Mouse (Mus musculus): ENCODE data around the gene Ndufb4.

The Ndufb4 gene

DNA sequence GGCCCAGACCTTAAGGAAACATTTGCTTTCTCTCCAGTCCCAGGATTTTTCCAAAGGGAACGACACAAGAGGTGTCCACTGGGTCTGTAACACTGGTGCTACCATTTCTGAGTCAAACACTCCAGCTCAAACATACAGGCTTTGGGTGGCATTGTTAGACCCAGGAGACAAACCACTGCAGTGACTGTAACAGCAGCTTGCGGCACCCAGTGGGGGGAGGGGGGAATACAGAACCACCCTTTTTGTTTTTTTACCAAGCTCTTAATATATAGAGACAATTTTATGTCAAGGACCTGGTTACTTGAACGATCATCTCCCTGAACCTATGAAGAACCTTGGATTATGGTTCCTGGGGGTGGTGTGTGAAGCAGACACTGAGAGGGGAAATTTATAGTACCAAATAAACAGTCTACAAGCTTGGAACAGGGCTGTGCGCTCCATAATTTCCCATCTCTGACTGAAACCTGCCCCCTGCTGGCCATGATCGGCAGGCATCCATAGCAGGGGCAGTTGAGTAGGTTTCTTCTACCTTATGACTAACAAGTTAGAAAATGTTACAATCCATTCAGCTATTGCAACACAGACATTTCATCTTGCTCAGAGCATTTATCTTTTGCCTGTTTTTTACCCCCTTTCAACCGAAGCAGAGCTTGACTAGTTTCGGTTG is 28.2 kb upstream of the Ndufb4 start:
- in situ Hi-C loops (cut with MboI; ENCODE audit: unreplicated experiment in 2 of 2) = loop anchor here (5.0 to 25.0 kb wide), 9 partner anchors 265 to 825 kb away; partner anchors contain the start of genes Eaf2 (in 2 of the 2) and Golgb1 (in 2 of the 2)

DNA sequence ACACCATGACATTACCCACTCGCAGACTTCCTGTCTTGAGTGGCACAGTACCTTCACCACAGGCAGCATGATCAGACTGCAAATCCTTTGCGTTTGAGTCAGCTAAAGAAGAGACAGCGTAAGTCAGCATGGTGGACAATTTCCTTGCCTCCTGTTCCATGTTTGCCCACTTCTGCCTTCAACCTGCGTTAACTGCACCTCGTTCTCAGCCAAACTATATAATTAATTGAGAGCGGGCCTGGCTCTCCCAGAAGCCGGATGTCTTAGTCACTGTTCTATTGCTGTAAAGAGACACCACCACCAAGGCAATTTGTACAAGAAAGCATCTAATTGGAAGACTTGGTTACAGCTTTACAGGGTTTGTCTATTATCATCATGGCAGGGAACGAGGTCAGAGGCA is 26.6 kb upstream of the Ndufb4 start:
- in situ Hi-C loops (cut with MboI; ENCODE audit: unreplicated experiment in 2 of 2) = loop anchor here (5.0 to 25.0 kb wide), 9 partner anchors 266 to 826 kb away; partner anchors contain the start of genes Eaf2 (in 2 of the 2) and Golgb1 (in 2 of the 2)

DNA sequence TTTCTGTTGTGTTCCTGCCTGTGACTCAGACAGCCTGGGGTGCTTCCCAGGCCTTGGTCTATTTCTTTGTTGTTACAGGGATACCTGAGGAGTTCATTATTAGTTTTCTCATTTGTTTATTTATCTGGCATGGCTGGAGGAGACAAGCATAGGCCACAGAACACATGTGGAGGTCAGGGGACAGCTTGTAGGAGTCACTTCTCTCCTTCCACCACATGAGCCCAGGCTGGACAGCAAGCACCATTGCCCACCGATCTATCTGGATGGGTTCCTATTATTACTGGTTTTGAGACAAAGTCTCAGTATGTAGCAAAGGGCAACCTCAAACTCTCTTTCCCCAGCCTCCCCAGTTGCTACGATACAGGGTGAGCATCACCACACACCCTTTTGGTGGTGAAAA is 26.0 kb upstream of the Ndufb4 start:
- in situ Hi-C loops (cut with MboI; ENCODE audit: unreplicated experiment in 2 of 2) = loop anchor here (5.0 to 25.0 kb wide), 9 partner anchors 267 to 827 kb away; partner anchors contain the start of genes Eaf2 (in 2 of the 2) and Golgb1 (in 2 of the 2)

DNA sequence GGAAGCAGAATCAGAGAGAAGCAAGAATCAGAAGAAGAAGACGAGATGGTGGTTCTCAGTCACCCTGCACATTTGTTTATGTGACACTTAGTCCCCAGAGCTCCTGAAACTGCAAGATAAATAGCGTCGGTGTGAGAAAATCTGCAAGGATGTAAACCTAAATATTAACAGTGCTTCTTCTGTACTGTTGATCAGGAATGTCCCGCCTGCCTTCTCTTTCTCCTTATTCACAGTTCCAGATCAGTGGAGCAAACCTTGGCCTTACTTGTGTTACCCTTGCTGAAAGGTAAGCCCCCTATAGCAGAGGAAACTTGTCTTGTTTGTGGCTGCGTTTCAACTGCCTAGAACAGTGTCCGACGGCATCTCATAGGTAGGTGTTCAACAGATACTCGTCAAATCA is 23.3 kb upstream of the Ndufb4 start:
- in situ Hi-C loops (cut with MboI; ENCODE audit: unreplicated experiment in 2 of 2) = loop anchor here (5.0 to 25.0 kb wide), 2 partner anchors 570 to 790 kb away; partner anchors contain the start of genes Eaf2 (in 2 of the 2) and Golgb1 (in 2 of the 2)

DNA sequence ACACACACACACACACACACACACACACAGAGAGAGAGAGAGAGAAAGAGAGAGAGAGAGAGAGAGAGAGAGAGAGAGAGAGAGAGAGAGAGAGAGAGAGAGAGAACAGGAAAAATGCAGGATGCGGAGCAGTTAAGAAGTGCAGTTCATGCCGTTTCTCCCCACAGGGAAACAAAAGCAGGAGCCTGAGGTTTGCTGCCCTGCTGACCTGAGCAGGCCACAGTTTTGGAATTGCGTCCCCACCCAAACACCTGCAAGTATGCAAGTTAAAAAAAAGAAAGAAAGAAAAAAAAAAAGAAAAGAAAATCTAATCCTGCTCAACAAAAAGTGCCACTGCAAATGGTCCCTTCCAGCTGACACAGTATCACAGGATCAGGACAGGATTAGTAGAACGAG is 22.4 kb upstream of the Ndufb4 start:
- in situ Hi-C loops (cut with MboI; ENCODE audit: unreplicated experiment in 2 of 2) = loop anchor here (5.0 to 25.0 kb wide), 2 partner anchors 569 to 789 kb away; partner anchors contain the start of genes Eaf2 (in 2 of the 2) and Golgb1 (in 2 of the 2)

DNA sequence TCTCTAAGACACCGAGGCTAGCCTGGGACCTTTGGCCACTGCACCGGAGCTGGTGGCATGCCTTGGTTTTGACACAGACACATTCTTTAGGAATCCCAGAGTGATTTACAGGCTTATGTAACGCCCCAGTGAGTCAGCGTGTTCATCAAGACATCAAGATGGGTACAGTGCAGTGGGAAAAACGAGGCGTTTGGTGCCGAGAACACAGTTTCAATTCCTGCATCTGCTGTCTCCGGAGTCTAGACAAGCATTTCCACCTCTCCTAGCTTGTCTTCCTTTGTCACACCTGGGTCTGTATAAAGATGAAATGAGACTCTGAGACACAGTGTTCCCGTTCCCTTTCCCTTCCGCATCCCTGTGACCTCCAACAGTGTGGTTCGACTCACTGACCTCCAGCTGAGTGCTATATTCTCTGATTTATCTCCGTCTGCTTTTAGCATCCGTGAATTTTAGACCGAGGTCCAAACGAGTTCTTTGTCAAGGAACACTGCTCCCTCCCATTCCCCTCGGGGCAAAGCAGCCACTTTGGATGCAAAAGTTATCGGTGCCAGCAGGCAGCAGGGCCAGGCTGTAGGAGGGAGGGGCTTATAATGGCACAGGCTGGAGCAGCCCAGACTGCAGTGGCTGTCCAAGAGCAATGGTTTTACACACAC is 21.9 kb upstream of the Ndufb4 start:
- in situ Hi-C loops (cut with MboI; ENCODE audit: unreplicated experiment in 2 of 2) = loop anchor here (5.0 to 25.0 kb wide), 2 partner anchors 569 to 789 kb away; partner anchors contain the start of genes Eaf2 (in 2 of the 2) and Golgb1 (in 2 of the 2)

DNA sequence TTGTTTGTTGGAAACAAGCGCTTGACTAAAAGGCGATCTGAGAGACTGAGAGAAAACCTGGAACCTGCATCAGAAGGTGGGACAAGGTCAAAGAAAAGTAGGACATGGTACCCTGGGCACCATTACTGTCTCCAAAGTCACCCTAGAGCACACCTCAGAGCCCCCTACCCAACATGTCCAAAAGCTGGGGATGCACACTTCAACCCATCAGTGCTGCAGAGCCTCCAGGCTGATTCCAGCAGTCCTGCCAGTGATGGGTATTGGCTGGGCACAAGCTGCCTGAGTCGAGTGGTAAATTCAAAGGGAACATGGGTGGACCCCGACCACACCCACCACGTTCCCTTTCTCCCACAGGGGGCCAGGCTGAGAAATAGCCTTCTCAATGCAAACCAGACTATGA is 21.1 kb upstream of the Ndufb4 start:
- in situ Hi-C loops (cut with MboI; ENCODE audit: unreplicated experiment in 2 of 2) = loop anchor here (5.0 to 25.0 kb wide), 2 partner anchors 568 to 788 kb away; partner anchors contain the start of genes Eaf2 (in 2 of the 2) and Golgb1 (in 2 of the 2)

DNA sequence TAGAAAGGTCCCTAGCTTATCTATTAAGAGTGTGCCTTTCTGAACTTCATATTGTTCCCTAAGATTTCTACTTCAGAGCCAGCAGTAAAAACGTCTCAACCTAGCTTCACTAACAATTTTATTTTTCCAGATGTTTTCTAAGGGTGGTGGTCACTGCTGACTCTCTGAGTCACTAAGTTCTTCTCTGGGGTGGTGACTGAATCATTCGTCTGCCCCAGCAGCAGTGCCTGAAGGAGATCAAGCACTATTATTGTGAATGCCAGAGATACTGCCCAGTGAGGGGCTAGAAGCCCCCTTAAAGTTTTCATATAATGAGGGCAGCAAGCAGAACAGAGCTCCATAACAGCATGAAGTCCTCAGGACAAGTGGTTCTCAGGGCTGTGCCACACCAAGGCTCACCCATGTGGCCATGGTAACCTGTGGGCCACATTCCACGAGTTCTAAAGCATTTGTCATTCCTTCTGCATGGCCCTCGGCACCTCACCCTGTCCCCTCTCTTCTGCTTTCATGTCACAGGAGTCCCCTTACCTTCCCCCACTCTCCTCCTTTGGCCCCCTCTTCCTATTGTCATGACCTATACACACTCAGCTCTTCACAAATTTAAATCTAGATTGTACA is 16.5 kb upstream of the Ndufb4 start:
- in situ Hi-C loops (cut with MboI; ENCODE audit: unreplicated experiment in 2 of 2) = no loop called here

DNA sequence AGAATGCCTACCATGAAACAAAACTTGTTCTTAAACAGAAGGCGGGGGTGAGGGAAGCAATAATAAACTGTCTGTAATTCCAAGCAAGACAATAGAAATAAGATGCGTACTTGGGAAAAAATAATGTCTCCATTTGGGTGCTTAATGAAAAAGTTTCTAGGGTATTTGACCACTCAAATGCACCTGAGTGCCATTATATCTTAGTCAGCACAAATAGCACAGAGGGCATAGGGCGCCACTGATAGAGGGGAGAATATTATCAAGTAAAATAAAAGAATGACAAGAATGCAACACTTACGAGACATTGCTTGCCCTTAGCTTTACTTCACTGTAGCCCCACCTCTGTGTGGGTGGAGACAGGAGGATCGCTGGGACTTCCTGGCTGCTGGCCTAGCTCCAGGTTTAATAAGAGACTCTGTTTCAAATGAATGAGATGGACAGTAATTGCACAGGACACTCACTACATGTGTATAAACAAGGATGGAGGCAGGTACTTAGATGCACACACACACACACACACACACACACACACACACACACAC is 11.2 kb upstream of the Ndufb4 start:
- in situ Hi-C loops (cut with MboI; ENCODE audit: unreplicated experiment in 2 of 2) = no loop called here

DNA sequence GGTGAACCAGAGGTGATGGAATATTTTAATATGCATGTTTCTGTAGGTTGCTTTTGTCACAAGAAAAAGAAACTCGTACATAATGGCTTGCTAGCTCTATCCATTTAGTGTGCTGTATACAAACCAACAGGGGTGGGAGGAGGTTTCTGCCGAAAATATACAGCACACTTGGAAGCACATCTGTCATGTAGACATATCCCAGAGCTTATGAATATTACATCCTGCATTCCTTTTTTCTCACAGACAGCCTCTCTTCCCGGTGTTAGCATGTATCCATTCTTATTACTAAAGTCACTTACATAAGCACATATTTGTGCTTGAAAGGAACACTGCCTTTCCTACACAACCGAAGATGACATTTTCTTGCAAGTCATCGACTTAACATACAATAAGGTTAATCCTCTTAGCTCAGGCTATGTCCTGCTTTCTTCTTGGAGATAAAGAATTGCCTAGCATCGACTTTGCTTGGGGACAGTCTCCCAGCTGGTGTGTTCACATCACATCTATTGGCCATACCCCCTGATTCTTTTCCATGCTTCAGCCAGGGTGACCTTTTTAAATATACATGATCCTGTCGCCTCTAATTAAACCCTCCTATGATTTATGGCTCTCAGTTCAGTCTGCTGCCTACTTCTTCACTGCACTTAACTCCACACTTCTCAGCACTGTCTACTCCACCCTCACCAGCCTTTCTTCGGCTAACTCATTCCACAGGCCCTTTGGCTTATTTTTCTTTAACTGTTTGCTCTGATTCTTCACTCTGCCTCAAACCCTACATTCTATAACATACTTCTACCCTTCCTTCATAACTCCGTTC is 9.6 kb upstream of the Ndufb4 start:
- in situ Hi-C loops (cut with MboI; ENCODE audit: unreplicated experiment in 2 of 2) = no loop called here

DNA sequence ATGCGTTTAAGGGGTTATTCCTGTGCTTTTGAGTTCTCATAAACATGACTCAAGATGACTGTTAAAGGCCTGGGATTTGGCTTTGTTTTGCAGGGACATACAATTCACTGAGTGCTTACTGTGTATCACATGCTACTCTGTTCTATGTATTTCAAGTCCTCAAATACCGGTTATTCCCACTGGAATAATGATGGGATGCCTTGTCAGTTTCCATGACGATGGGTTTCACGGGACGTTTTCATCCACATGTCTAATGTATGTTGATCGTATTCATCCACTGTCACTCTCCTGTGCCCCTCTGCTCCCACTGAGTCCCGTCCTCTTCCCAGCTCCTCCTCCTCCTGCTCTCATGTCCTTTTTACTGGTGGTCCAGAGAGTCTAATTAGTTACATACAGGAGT is 2.5 kb upstream of the Ndufb4 start:
- in situ Hi-C loops (cut with MboI; ENCODE audit: unreplicated experiment in 2 of 2) = loop anchor here in 1 of 2 experiments (10.0 kb wide), 2 partner anchors 562 to 642 kb away; partner anchors contain the start of gene Polq

DNA sequence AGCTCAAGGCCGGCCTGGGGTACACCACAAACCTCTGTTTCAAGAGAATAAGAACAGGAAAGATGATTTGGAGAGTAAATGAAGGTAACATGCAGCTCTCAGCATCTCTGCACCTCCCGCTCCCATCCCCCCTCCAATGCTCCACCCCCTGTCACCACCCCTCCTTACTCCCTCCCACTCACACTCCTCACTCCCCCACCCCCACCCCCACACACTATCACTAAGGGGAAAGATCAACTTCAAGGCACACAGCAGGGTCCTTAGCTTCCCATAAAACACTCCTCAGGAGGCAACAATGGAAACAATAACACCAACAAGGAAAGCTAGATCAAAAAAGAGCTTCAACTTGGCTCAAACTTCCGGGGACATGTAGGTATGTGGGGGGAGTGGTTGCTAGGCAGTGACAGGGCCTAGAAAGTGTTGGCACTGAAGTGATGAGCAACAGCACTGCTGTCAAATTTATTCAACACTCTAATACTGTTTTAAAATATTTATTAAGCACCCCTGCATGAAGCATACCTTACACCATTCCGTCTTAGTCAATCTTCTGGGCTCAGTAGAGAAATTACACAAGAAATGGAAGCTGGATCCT is 1.6 kb upstream of the Ndufb4 start:
- in situ Hi-C loops (cut with MboI; ENCODE audit: unreplicated experiment in 2 of 2) = loop anchor here in 1 of 2 experiments (10.0 kb wide), 2 partner anchors 561 to 641 kb away; partner anchors contain the start of gene Polq

DNA sequence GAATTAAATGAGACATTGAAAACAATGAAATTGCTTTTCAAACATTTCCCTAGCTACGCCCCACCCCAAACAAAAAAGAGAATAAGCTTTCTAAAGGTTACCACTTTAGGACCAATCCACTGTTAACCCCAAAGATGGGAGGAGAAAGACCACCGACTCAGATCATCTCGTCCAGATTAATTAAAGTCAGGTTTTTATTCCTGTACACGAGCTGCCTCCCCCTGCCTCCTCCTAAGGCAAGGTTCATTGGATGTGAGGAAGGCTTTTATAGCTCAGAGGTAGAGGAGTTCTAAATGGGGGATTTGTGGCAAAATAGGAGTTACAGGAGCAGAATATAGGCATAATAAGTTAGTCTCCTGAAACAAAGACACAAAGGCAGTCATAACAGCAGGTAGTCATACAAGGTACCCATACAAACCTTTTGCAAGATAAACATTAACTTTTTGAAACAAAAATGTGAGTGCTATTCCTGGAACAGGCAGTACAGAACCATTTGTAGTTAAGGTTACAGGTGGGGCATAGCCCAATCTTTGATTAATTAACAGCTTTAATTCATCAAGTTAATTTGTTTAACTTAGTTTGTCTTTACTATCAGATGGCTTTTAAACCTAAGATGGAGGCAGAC is 690 bp upstream of the Ndufb4 start:
- in situ Hi-C loops (cut with MboI; ENCODE audit: unreplicated experiment in 2 of 2) = loop anchor here (5.0 to 10.0 kb wide), 3 partner anchors 118 to 640 kb away; partner anchors contain the start of genes Gtf2e1 (in 2 of the 2), Rabl3 (in 2 of the 2) and Polq (in 1 of the 2)

DNA sequence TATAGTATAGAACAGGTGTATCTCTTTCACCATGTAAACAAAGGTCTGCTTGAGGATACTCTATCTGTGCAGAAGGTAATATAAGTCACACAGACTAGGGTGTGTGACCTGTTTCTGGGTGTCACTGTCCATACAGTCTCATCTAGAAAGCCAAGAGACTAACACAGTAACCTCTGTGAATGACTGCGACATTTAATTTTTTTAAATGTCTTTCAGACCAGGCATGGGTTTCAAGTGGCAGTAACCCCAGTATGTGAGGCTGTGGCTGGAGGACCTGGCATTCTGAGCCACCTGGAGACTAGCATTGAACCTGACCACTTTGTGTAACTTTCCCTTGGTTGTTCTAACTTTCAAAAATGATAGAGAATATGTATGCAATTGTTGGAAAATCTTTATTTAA is 1.2 kb downstream of the Ndufb4 start:
- in situ Hi-C loops (cut with MboI; ENCODE audit: unreplicated experiment in 2 of 2) = loop anchor here (5.0 to 10.0 kb wide), 3 partner anchors 116 to 638 kb away; partner anchors contain the start of genes Gtf2e1 (in 2 of the 2), Rabl3 (in 2 of the 2) and Polq (in 1 of the 2)

DNA sequence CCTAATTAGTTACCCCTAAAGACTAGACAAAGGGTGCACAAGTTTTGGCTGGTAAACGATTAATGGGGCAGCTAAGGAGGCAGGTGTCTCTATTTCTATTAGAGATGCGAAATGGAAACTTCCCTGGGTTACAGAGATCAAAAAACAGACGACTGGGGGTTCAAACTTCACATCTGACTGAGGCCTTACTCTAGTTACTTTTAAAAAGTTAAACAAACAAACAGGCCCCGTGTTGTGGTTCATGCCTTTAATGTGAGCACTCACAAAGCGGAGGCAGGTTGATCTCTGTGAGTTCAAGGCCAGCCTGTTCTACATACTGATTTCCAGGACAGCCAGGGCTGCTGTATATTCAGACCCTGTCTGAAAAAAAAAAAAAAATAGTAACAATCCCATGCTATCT is 1.6 kb downstream of the Ndufb4 start:
- in situ Hi-C loops (cut with MboI; ENCODE audit: unreplicated experiment in 2 of 2) = loop anchor here (5.0 to 10.0 kb wide), 3 partner anchors 115 to 638 kb away; partner anchors contain the start of genes Gtf2e1 (in 2 of the 2), Rabl3 (in 2 of the 2) and Polq (in 1 of the 2)

DNA sequence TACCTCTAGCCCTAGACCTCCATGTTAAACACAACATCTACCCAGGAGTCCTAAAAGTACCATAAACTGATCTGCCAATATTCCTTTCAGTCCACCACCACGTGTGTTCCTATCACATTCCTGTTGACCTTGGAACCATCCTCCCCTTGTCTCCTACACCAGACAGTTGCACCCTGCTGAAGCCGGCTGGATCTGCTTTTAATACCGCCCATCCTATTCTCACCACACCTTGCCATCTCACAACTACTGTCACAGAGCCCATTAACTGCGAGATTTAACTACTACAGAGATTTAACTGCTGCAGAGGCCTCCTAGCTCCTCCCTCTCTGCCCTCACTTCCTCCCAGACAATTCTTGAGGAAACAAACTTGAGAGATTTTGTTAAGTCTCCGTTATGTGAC is 2.8 kb downstream of the Ndufb4 start:
- in situ Hi-C loops (cut with MboI; ENCODE audit: unreplicated experiment in 2 of 2) = loop anchor here (5.0 to 10.0 kb wide), 3 partner anchors 114 to 637 kb away; partner anchors contain the start of genes Gtf2e1 (in 2 of the 2), Rabl3 (in 2 of the 2) and Polq (in 1 of the 2)

DNA sequence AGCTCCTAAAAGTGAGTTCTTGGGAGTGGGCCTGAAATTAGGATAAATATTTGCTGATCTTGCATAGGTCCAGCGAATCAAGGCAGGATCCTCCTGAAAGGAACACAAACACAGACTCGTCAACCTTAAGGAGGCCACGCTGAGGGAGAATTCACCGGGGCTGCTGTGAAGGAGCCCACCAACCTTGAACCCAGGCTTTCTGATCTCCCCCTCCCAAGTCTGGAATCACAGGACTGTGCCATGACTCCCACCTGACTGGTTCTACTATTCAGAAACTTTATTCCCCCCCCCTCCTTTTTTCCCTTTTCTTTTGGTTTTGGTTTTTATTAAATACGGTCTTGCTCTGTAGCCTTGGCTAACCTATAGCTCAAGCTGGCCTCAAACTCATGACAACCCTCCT is 5.2 kb downstream of the Ndufb4 start:
- in situ Hi-C loops (cut with MboI; ENCODE audit: unreplicated experiment in 2 of 2) = no loop called here

DNA sequence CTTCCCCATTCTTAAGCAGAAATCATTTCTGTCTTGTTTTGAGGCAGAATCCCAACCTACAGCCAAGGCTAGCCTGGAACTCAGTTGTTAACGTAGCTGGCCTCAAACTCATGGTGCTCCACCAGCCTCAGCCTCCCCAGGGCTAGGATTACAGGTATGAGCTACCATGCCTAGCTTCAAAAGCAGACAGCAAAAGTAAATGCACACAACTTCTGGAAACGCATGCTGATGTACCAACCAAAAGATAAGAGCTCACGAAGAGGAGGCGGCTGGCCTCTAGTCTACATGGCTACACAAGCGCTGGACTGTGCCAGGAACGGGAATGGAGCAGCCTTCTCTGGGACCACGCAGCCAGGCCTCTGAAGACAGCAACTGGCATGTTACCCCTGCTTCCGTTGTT is 6.3 kb downstream of the Ndufb4 start:
- in situ Hi-C loops (cut with MboI; ENCODE audit: unreplicated experiment in 2 of 2) = no loop called here
